Mouse (Mus musculus) left cerebral cortex, postnatal 36 days (tissue): Measurements from ENCODE around the gene Clcnkb. TPM values are rescaled to one million over a fixed set of nuclear protein-coding genes. Genes with fewer than 3 reads are reported as not detected.
A peak's percentile ranks its signal among the peaks of the same experiment; 100 is the strongest.

Experiments
- DNase-seq, 2 experiments: peaks; one replicate each; pipeline ENCODE4 v3.0.0; 2021 to 2022; ENCODE audit warnings: low spot score in 2 of 2, mixed read lengths in 1 of 2
- intact Hi-C: fragments of 180-260 bp; cut with DNase I; formaldehyde crosslinking; loops from one replicate; pipeline ENCODE4 v1.15.1; 2025
- total RNA-seq, 2 experiments: library from RNA; stranded (reverse); gene quantifications; 2 replicates each; pipeline ENCODE4 v1.2.3; 2021

Gene Clcnkb
- total RNA-seq, 2 experiments from 2014 or later, result 0.84 TPM; not detected in 1

DNA sequence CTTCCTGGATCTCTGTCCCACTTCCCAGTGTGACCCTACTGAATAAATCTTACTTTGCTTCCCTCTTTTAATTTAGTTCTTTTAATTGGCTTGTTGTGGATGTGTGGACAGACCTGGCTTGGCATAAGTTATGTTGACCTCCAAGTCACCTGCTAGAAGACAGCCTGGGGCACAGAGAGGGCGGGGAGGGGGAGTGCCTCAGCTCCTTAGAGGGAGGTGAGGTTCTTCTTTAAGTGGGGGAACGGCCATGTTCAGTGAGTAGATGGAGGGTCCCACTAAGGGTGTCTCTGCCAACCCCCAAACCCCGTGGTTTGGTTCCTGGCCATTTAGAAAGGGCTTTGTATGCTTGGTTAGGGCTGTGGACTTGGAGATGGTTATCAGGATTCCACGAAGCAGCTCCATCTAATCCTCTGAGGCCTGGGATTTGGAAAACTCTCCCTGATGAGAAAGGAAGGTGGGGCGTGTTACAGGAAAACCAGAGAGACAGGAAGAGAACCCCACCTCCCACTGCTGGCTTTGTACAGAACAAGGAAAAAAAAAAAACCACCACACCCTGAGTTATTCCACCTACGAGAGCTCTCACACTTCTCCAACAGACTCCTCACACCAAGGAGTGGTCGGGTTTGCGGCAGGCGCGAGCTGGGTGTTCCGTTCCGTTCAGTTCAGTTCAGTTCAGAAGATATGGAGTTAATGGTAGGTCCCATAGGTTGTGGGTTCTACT, 23.4 kb upstream of the Clcnkb start:
- no peak for DNase-seq
- intact Hi-C loops, result no loop called here

DNA sequence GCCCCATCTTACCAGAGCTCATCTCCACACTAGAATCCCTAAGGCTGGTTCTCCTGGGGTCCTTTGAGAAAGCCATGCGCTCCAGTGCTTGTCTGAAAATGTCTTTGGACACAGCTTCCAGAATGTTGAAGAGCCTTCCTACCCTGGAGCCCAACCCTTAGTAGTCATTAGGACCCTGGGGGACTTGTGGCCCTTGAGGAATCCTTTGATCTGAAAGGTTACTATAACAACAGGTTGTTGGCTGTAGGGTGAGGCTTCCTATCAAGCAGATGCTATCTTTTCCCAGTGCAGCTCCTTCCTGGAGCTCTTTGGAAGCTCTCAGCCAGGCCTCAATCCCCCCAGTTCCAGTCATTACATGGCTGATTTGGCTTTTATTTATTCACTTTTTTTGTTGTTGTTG, 20.2 kb upstream of the Clcnkb start, which contains the start of gene Srarp:
Srarp (minus strand) TSS at position 132 of the 400 bp plus-strand sequence.
- DNase-seq, result no peak
- intact Hi-C loops, result no loop called here

DNA sequence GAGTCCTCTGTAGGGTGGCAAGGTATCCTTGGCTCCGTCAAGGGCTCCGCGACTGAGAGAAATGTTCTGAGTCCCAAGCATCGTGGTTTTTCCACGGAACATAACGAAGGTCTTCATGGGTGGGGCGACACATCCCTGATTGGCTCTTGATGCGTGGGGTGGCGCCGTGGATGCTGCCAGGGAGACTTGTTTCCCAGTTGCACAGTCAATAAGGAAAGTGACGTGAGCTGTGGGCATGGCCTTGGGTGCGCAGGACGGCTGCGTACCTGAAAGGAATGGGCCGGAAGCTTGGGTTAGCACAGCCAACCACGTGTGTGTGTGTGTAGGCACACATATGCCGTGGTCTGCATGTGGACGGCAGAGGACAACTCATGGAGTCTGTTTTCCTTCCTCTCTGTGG, 17.4 kb upstream of the Clcnkb start:
- intact Hi-C loops, result no loop called here
- no peak for DNase-seq

DNA sequence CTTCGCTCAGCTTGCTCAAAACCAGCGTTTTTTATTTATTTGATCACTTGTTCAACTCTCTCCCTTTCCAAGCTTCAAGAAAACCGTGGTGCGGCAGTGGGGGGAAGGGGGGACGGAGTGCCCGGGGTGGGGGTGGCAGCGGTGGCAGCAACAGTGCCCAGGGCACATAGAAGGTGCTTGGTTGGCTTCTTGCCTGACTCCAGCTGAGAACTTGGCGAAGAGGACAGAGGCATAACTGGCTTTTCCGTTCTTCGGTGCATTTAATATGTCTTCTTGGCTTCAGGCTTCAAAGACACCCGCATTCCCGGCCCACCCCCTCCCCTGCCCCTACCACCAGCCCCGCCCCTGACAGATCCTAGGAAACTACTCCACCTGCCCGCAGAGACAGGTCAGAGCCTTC, 16.9 kb upstream of the Clcnkb start:
- DNase-seq, result no peak
- intact Hi-C loops, result no loop called here

DNA sequence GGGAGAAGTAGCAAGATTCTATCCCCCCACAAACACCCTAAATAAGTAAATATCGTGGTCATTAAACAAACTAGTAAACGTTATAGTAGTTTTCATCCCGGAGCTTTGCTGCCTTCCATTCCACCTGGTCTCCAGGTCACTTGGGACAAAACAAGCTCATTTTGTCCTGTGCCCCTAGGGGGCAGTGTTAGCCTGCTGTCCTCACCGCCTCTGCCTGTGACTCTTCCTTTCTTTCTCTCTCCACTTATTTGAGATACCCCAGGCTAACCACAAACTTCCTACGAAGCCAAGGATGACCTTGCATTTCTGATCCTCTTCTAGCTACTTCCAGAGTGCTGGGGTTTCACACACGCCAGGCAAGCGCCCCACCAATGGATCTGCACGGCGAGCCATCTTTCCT, 15.2 kb upstream of the Clcnkb start:
- peak in 1 of 2 experiments; percentile 53 for DNase-seq
- intact Hi-C loops, result loop anchor here (2.0 kb wide), 2 partner anchors 26 to 130 kb away; no protein-coding TSS in a partner anchor

DNA sequence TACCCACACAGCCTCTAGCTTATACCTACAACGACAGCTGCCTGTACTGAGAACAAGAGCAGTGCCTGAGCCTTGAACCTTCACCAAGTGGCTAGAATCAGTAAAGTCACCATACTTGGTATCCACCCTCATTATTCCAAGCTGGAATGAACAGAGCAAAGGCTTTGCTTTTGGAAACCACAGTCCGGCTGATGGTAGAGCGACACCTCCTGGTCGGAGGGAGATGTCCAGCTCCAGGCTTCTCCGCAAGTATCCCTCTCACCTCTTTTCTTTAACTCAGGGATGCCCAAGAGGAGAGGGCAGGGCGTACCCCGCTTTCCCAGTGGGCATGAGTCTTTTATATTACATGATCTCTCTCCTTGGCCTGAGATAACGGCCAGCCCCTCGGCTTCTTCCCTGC, 14.0 kb upstream of the Clcnkb start:
- intact Hi-C loops, result loop anchor here (2.0 kb wide), 2 partner anchors 25 to 131 kb away; no protein-coding TSS in a partner anchor
- DNase-seq, result no peak

DNA sequence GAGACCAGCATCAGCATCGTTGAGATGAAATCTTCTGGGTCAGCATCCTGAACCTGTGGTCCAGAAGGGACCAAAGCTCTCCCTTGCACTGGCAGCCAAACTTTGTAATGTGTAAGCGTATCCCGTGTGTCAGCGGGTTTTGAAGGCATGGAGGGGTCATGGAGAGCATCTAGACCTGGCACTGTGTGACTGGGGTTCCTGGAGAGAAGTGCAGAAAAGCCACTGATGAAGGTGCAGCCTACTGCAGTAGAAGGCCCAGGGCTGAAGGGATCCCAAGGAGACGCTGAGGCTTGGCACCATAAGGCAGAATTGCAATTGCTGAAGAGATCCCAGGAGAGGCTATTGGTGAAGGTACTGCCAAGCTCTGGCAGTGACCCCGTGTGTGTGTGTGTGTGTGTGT, 13.6 kb upstream of the Clcnkb start:
- intact Hi-C loops, result no loop called here
- DNase-seq, result no peak

DNA sequence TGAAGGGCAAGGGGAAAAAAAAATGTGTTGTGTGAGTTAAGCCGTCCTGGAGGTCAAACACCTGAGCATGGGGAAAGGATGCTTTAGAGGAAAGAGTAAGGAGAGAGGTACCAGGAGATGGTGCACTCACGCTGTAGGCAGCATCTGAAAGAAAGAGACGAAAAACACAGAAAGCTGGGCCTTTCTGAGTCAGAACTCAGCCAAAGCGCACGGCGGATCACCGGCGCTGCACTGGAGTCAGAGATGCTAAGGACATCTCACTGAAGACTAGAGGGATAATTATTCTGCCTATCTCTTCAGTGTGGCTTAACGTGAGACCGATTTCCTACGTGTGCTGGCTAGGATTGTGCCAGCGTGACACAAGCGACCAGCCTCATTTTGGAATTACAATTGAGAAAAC, 12.1 kb upstream of the Clcnkb start:
- intact Hi-C loops, result no loop called here
- no peak for DNase-seq

DNA sequence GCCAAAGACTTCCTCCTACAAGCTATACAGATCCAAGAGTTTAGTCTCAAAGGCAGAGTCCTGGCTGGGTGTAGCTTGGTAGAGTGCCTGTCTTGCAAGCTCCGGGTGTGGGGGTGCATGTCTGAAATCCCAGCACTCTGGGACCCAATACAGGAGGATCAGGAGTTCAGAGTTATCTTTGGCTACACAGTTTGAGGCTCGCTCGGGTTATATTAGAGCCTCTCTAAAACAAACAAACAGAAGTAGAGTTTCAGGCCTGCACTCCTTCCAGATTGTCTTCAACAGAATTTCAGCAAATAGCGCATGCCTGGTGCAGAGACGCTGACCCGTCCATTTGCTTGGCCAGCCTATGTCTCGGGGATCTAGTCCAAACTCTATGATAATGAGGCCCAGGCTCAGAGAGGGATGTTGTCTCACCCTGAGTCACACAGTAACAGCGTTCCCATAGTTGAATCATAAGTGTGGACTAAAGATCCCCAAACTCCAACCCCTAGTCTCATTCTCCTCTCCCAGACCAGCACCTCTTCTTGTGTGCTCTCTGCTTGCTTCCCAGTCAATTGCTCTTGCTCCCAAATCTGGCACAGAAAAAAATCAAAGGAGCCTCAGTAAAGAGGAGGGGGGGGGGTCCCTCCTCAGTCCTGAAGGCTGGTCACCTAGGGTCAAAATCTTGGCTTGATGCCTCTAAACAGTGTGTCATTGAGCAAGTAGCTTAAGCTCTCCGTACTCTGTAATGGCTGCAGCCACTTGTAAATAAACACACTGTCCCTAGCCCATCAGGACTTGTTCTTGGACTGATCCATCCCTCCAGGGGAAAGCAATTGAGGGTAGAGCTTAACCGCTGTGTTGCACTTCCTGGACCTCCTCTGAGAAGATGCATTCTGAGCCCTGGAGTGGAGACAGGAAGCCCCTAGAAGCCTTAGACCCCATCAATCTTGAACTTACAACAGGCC, 11.3 kb upstream of the Clcnkb start:
- intact Hi-C loops, result no loop called here
- no peak for DNase-seq

DNA sequence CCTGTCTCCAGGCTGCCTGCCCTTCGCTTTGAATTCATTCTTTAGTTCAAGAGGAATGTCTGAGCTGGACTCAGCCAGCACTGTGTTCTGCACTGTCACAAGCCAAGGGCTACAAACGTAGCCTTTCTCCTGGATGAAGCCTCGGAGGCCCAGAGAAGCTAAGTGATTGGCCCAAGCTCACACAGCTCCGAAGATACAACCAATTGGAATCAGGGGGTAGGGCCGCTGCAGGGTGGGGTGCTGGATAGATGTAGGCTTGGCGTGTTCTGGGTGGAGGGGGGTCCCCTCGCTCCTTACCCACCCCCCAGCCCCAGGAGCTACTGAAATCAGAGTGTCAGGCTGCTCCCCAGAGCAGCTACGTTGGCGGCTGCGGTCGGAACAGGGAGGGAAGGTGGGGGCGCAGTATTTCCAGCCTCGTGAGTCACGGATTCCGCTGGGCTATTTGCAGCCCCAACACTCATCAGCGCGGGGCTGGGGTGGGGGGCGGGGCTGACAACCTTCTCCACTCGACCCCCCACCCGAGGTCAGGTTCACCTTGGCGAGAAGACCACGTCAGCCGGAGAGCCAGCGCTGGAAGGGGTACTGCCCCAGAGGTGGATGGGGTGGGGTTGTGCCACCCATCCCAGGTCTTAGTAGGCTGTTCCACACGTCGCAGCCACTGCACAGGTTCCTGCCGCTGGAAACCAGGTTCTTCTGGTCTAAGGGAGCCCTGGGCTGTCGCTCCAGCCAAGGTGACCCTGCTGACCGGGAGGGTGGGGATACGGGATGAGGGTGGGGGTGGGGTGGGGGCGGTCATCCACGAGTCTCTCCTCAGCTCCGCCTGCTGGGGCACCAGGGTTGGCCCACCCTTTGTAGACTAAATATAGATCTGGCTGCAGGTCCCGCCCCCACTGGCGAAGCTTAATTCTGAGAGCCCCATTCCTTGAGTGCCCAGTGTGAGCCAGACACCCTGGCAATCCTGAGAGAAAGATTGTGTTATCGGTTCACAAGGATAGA, 10.0 kb upstream of the Clcnkb start:
- intact Hi-C loops, result no loop called here
- peak; percentile 77 to 79 for DNase-seq

DNA sequence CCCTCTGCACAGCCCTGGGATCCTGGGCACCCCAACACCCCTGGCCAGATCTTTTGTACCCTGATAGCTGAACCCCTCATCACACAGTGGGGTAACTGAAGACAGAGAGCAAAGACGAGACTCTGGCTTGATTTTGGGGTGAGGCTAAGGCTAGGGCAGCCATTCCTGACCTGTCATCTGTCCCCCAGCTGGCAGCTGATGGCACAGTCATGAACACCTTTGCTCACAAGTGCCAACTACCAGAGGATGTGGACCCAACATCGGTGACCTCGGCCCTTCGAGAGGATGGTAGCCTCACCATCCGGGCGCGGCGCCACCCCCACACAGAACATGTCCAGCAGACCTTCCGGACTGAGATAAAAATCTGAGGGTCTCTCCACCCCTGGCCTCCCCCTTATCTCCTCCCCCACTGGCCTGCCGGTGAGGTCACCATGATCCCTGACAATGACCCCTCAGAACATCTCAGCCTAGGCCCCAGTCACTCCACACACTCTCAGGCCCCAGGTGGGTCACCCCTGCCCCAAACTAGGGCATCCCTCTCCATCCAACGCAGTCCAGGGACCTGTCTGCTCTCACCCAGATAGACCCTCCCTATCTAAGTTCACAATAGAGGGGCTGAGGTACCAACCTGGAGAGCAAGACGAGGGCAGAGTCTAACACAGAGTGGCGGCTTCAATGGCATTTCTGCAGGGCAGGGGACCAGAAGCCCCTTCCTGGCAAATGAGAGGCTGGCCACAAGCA, 8.0 kb upstream of the Clcnkb start:
- intact Hi-C loops, result no loop called here
- no peak for DNase-seq

DNA sequence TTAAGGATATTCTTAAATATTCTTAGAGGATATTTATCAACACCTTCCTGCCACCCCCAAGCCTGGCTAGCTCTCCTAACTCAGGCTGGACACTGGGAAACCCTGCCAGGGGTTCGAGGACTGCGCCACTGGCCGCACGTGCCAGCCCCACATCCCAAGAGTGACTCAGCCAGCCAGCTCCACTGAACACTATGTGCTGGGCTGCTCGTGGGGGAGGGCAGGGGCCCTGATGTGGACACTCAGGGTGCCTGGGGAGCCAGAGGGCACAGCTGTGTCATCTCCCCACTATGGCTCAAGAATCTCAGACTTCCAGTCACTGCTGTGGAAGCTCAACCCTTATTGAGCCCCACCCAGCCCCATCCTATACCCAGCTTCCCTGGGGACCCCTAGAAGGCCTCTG, 7.5 kb upstream of the Clcnkb start:
- intact Hi-C loops, result no loop called here
- DNase-seq, result no peak

DNA sequence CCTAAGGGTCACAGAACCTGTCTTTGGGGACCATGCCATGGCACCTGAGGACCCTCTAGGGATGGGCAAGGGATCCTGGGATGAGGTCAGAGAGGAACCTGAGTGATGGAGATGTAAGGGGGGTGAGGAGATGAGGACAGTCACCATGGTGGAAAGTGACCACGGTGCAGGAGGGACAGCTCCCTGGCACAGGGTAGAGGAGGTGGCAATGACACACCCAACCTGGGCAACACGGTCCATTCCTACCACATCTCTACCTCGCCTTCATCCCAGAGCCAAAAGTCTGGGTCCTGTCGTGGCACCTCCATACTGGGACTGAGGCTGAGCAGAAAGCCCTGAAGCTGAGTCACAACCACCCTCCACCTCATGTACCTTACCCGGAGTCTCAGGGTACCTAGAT, 7.0 kb upstream of the Clcnkb start:
- DNase-seq, result no peak
- intact Hi-C loops, result no loop called here

DNA sequence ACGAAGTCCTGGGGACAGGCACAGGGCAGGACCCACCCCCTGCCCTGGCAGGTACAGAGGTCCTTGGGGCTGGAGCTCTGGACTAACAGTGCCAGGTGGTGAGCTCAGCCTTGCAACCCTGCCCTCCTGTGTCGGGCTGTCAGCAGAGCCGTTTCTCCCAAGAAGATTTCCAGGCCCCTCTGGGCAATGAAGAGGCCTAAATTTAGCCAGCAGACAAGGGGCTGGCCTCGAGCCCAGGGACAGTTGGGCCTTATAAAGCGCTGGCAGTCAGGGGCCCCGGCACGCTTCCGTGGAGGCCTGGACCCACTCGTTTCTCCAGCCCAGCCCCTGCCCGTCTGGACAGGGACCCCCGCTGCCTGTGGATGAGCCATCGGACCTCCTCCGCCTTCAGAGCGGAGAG, 5.6 kb upstream of the Clcnkb start:
- no peak for DNase-seq
- intact Hi-C loops, result no loop called here

DNA sequence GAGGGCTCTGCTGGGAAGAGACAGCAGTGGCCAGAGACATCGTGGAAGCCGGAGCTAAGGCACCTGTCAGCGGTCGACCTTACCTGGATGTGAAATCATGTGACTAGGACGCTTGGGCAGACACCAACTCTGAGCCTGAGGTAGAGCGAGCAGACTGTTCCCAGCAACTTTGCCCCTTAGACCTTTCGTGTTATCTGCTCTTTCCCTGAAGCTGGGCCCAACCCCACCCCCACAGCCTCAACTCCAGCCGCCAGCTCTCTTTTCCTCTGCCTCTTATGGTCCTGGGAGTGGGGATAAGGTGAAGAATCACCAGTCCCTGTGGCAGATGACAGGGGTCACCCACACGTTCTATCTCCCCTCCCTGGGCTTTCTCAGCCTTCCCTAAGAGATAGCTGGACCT, 5.1 kb upstream of the Clcnkb start:
- DNase-seq, result no peak
- intact Hi-C loops, result no loop called here

DNA sequence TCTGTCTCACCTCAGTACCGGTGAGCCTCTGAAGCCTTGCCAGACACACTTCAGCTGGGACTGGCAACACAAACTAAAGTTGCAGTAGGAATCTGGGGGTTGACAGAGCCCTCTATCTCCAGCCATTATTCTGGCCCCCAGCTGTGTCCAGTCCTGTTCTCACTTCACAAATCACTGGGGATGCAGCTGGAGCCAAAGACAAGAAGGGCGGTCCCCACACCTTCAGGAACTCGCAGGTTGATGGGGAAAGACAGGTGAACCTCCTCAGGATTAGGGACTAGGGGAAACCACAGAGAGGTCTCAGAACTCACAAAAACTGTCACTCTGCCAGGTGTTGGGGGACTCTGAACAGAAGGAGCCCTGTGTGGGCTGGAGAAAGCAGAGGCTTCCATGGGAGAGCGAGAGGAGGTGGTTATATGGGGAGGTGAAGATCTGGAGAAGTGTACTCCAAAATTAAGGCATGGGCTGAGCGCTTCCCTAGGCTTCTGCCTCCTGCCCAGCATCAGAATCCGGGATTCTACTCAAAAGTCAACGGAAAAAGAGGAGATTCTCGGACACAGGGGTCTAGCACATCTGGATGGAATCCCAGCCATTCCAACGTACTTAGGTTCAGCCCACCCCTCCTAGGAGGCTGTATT, 4.5 kb upstream of the Clcnkb start, which contains the start of gene Hspb7:
Hspb7 (plus strand) TSS at position 588 of the 638 bp plus-strand sequence.
- intact Hi-C loops, result no loop called here
- no peak for DNase-seq

DNA sequence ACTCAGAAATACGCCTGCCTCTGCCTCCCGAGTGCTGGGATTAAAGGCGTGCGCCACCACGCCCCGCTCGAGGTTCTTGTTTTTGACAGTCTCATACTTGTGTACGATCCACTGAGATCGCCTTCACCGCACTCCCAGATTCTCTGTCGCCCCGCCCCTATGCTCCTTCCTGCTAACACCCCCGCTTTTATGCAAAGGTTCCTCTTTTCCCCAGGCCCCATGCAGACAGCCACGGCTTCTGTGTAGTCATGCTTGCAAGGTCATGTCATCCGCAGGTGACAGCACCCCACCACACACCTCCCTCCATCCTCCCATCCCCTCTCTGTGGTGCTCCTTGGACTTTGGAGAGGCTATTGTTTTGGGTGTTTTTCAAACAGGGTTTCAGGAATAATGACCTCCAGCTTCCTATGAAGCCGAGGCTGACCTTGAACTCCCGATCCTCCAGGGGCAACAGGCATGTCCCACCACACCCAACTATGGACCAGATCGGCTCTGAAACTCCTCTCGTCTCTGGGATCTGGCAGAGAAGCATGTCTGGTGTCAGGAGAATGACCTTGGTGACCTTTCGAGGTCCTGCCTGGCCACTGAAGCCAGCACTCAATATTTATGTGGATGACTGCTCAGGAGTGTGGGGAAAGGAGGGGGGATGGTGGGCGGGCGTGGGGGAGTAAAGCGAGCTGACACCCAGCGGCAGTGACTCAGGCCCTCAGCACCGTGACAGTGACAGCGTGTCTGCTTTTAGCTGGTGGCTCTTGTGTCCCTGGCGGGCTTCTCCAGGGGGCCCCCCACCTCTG, 3.8 kb upstream of the Clcnkb start:
- intact Hi-C loops, result no loop called here
- peak in 1 of 2 experiments; percentile 31 for DNase-seq
